Mouse (Mus musculus) megakaryocyte, embryonic 14.5 days (primary cell): ENCODE results near the gene Ptcra. TPM values are rescaled to one million over a fixed set of nuclear protein-coding genes. Genes with fewer than 3 reads are reported as not detected.
A peak's percentile ranks its signal among the peaks of the same experiment; 100 is the strongest.

ENCODE experiments used
- H3K27me3 ChIP-seq: replicated peaks from 2 replicates; pipeline ENCODE3; 2012; ENCODE audit warnings: inconsistent platforms
- H3K36me3 ChIP-seq: replicated peaks from 2 replicates; pipeline ENCODE3; 2012; ENCODE audit warnings: low read length, inconsistent platforms, mixed read lengths
- H3K4me1 ChIP-seq: 2 replicates; pipeline ENCODE4 v1.6.1; 2012; ENCODE audit warnings: inconsistent platforms
- H3K4me3 ChIP-seq: replicated peaks from 2 replicates; pipeline ENCODE3; 2012; ENCODE audit warnings: moderate library complexity, mild to moderate bottlenecking, inconsistent platforms
- H3K9me3 ChIP-seq: 2 replicates; pipeline ENCODE4 v1.6.1; 2012; ENCODE audit warnings: inconsistent platforms
- FLI1 ChIP-seq: IDR thresholded peaks from 2 replicates; pipeline ENCODE4 v1.6.1; 2012; ENCODE audit warnings: low read length, inconsistent platforms, mixed read lengths
- GATA1 ChIP-seq: IDR thresholded peaks from 3 replicates; pipeline ENCODE4 v1.6.1; 2012; ENCODE audit warnings: mixed read lengths, low read length, inconsistent platforms, borderline replicate concordance
- polyA plus RNA-seq: library from polyadenylated mRNA; stranded (reverse); fragments of >175 nt; gene quantifications from 2 replicates; pipeline ENCODE4 v1.2.3, GENCODE M21; 2012; ENCODE audit warnings: low replicate concordance; ENCODE audit not compliant: insufficient read depth

The Ptcra gene
- polyA plus RNA-seq, 1 experiment: not detected

- Histone ChIP-seq H3K36me3 (no peaks in the 10 kb centered on the region), H3K9me3 (no peaks in the 10 kb centered on the region), H3K4me3 (no peak overlapping the region), H3K4me1 (peaks cover 12% of the 10 kb centered on the region), H3K27me3 (peaks cover 8% of the 10 kb centered on the region)
- no peak for TF ChIP-seq GATA1
- no peak for TF ChIP-seq FLI1
These were observed 23.4 kb upstream of the Ptcra start for GRCm38 (mm10) chr17:46786952-46787351.

DNA sequence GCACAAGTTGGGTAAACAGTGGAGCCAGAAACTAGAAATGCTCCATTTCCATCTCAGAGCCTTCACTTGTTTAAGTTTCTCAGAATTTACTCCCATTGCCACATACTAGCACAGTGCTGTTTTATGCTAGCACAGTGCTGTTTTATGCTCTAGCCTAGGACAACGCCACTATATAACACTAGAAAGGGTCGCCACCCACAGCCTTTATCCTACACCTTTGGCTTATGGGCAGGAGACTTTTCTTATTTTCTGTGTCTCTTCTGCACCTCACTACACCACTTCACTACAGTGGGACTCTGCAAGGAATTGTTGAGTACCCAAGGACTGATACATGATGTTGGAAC, 19.7 kb upstream of the Ptcra start:
- H3K27me3 ChIP-seq: no peaks in the 10 kb centered on the region
- no peak for TF ChIP-seq GATA1
- no peak for TF ChIP-seq FLI1
- no peaks in the 10 kb centered on the region for H3K9me3 ChIP-seq
- peaks cover 25% of the 10 kb centered on the region for H3K36me3 ChIP-seq
- peak overlapping the region; percentile 94 for H3K4me3 ChIP-seq
- peaks cover 20% of the 10 kb centered on the region for H3K4me1 ChIP-seq

- Histone ChIP-seq H3K36me3 (peaks cover 31% of the 10 kb centered on the region), H3K27me3 (no peaks in the 10 kb centered on the region), H3K9me3 (no peaks in the 10 kb centered on the region), H3K4me1 (peaks cover 20% of the 10 kb centered on the region), H3K4me3 (peak within 1 kb of the TSS; percentile 94)
- no peak for TF ChIP-seq GATA1
- TF ChIP-seq FLI1: no peak
These were observed 19.1 kb upstream of the Ptcra start, which contains the start of gene Rpl7l1 for GRCm38 (mm10) chr17:46782341-46783221. Gene Rpl7l1, minus strand, starts transcription at chr17:46782672.

GRCm38 (mm10) chr17:46781876-46782275, 18.4 kb upstream of the Ptcra start:
- H3K4me3 ChIP-seq: peak overlapping the region; percentile 94
- no peaks in the 10 kb centered on the region for H3K9me3 ChIP-seq
- H3K4me1 ChIP-seq: peaks cover 17% of the 10 kb centered on the region
- no peak for TF ChIP-seq GATA1
- no peak for TF ChIP-seq FLI1
- H3K36me3 ChIP-seq: peaks cover 36% of the 10 kb centered on the region
- H3K27me3 ChIP-seq: no peaks in the 10 kb centered on the region

DNA sequence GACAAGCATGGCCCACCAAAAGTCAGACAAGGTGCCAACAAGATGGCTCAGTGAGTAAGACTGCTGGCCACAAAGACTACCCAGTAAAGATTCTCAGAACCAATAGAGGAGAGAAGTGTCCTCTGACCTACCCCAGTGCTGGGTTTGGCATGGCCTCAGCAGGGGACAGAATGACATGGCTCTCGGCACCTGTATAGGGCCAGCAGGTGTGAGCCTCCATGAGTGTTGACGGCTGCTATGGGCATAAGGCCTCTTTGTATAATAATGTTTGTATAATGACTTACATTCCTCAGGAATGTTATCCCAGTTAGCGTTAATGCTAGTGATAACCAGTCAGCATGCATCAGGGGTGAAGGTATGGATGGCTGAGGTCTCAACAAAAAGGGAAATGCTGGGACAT, 12.6 kb upstream of the Ptcra start:
- peaks cover 62% of the 10 kb centered on the region for H3K36me3 ChIP-seq
- TF ChIP-seq GATA1 (no peak), FLI1 (no peak)
- H3K4me3 ChIP-seq: no peak overlapping the region
- no peaks in the 10 kb centered on the region for H3K27me3 ChIP-seq
- H3K4me1 ChIP-seq: peaks cover 44% of the 10 kb centered on the region
- H3K9me3 ChIP-seq: no peaks in the 10 kb centered on the region

- no peaks in the 10 kb centered on the region for H3K27me3 ChIP-seq
These were observed 11.6 kb upstream of the Ptcra start for GRCm38 (mm10) chr17:46775070-46775469.

DNA sequence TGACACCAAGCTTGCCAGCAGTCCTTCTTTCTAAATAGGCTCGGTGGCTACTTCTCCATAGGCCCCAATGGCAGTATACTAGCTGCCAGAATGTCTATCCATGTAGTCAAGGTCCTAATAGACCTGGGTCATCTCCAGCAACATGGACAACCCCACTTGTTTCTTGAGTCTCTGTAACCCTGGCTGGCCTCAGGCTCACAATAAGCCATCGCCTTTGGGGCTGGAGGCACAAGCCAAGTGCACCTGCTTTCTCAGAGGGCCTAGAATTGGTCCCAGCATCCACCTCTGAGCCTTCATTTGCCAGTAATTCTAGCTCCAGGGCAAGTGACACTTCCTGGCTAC, 10.6 kb upstream of the Ptcra start:
- H3K27me3 ChIP-seq: no peaks in the 10 kb centered on the region
- no peaks in the 10 kb centered on the region for H3K9me3 ChIP-seq
- peaks cover 36% of the 10 kb centered on the region for H3K4me1 ChIP-seq
- H3K36me3 ChIP-seq: peaks cover 47% of the 10 kb centered on the region
- H3K4me3 ChIP-seq: peak overlapping the region; percentile 9
- TF ChIP-seq GATA1 (no peak), FLI1 (no peak)

More at GRCm38 (mm10) chr17:46775070-46775469, 11.6 kb upstream of the Ptcra start:
- H3K36me3 ChIP-seq: peaks cover 55% of the 10 kb centered on the region
- H3K4me3 ChIP-seq: no peak overlapping the region
- TF ChIP-seq GATA1 (no peak), FLI1 (no peak)
- H3K4me1 ChIP-seq: peaks cover 40% of the 10 kb centered on the region
- no peaks in the 10 kb centered on the region for H3K9me3 ChIP-seq

GRCm38 (mm10) chr17:46773278-46774130, 10.0 kb upstream of the Ptcra start:
- H3K36me3 ChIP-seq: peaks cover 41% of the 10 kb centered on the region
- H3K4me3 ChIP-seq: peak overlapping the region; percentile 98
- no peaks in the 10 kb centered on the region for H3K27me3 ChIP-seq
- no peaks in the 10 kb centered on the region for H3K9me3 ChIP-seq
- H3K4me1 ChIP-seq: peaks cover 37% of the 10 kb centered on the region
- TF ChIP-seq FLI1: no peak
- no peak for TF ChIP-seq GATA1

DNA sequence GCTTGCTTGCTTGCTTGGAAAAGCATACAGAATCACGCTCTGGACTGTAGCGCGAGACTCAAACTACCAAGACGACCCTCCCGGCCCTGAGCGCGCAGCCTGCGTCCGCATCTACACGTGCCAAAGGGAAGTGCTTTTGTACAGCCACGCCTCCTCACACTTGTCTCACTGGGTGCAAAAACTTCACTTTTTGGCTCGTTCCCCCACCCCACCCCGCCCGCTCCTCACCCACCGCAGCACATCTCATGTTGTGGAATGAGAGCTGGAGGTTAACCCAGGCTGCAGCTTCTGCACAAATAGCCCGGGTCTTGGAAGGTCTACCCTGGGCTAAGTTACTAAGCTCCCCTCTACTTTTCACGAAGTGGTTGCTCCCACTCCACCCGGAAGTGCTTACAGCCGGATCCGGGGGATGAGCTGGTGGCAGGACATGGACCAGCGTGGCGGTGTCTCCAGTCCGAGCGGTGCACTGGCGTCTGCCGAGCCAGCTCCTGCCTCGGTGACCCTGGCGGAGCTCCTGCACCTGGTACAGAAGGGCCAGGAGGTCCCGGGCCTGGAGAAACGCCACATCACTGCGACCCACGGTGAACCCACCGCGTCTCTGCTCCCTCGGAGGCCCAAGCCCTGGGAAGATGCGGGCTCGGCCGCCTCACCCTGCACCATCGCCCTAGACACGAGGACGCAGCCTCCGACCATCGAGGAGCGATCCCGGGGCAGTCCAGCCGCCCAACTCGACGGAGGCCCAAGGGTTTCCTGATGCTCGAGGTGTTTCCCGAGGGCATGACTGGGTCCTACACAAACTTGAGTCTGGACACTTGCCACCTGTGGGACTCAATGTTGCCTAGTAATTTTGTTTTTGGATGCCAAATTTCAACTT, 9.1 kb upstream of the Ptcra start, which contains the start of gene 2310039H08Rik:
2310039H08Rik (plus strand) TSS at position 232 of the 874 bp plus-strand sequence.
- Histone ChIP-seq H3K9me3 (no peaks in the 10 kb centered on the region), H3K27me3 (no peaks in the 10 kb centered on the region), H3K4me1 (peaks cover 44% of the 10 kb centered on the region), H3K4me3 (peak within 1 kb of the TSS; percentile 98), H3K36me3 (peaks cover 32% of the 10 kb centered on the region)
- TF ChIP-seq GATA1: no peak
- TF ChIP-seq FLI1: no peak

GRCm38 (mm10) chr17:46772038-46772403, 8.5 kb upstream of the Ptcra start:
- no peaks in the 10 kb centered on the region for H3K9me3 ChIP-seq
- H3K27me3 ChIP-seq: no peaks in the 10 kb centered on the region
- H3K36me3 ChIP-seq: peaks cover 26% of the 10 kb centered on the region
- TF ChIP-seq GATA1 (no peak), FLI1 (no peak)
- H3K4me1 ChIP-seq: peaks cover 44% of the 10 kb centered on the region
- peak overlapping the region; percentile 98 for H3K4me3 ChIP-seq
